Mouse (Mus musculus): ENCODE data around the gene Cacna1i. TPM values are rescaled to one million over a fixed set of nuclear protein-coding genes. Genes with fewer than 3 reads are reported as not detected.
A peak's percentile ranks its signal among the peaks of the same experiment; 100 is the strongest.

Cacna1i gene
- polyA plus RNA-seq, 1 experiment: not detected

DNA sequence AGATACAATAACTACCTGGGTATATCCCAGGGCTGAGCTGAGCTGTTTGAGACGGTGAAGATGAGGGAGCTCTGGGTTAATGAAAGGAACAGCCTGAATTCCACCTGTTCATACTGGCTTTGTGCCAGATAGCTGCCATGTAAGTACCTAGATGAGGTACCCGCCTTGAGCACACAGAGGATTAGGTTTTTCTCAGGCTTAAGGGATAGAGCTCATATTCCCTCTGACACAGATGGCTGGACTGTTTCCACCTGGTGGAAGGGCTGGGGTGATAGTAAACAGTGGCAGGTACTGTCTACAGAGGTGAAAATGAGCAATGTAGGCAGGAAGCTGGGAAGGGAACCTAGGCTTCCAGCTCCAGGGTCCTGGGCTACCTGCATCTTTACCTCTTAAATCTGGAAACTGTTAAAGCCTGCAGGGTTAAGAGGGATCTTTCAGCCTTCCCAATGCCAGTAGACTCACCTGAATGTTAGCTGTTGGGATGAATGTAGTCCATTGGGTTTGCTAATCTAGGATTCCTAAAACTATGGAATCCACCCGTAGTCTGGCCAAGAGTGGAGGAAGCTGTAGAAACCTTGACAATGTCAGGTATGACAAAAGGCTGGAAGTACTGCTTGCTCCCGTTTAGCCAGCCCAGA lies 29.3 kb upstream of the Cacna1i start:
- peak; percentile 57 for TF ChIP-seq POLR2A (IDR thresholded peaks at IDR 0.05; ENCODE audit: insufficient read depth, low read length)
- no peak for TF ChIP-seq EP300 (IDR thresholded peaks at IDR 0.05; ENCODE audit: insufficient read depth, low read depth, low read length)
- H3K4me1 ChIP-seq (ENCODE audit: control insufficient read depth, insufficient read depth, low read length): no peaks in the 10 kb centered on the region
- H3K4me3 ChIP-seq (ENCODE audit: low read depth, low read length): 0 out of 2 replicates have a peak overlapping the region, but pooled peaks have one; percentile 12
- H3K36me3 ChIP-seq (ENCODE audit: control insufficient read depth, insufficient read depth, low read length, poor library complexity, severe bottlenecking): peaks cover 27% of the 10 kb centered on the region
- no peaks in the 10 kb centered on the region for H3K9me3 ChIP-seq (replicated peaks; ENCODE audit: control insufficient read depth, insufficient read depth, low read length, poor library complexity, severe bottlenecking)
- H3K27me3 ChIP-seq (ENCODE audit: control insufficient read depth, insufficient read depth, low read length, poor library complexity, severe bottlenecking): no peaks in the 10 kb centered on the region
- H3K27ac ChIP-seq (ENCODE audit: insufficient read depth, low read length): peak overlapping the region; percentile 91
- H3K9ac ChIP-seq (ENCODE audit: low read depth, poor library complexity, severe bottlenecking): peak overlapping the region; percentile 93

DNA sequence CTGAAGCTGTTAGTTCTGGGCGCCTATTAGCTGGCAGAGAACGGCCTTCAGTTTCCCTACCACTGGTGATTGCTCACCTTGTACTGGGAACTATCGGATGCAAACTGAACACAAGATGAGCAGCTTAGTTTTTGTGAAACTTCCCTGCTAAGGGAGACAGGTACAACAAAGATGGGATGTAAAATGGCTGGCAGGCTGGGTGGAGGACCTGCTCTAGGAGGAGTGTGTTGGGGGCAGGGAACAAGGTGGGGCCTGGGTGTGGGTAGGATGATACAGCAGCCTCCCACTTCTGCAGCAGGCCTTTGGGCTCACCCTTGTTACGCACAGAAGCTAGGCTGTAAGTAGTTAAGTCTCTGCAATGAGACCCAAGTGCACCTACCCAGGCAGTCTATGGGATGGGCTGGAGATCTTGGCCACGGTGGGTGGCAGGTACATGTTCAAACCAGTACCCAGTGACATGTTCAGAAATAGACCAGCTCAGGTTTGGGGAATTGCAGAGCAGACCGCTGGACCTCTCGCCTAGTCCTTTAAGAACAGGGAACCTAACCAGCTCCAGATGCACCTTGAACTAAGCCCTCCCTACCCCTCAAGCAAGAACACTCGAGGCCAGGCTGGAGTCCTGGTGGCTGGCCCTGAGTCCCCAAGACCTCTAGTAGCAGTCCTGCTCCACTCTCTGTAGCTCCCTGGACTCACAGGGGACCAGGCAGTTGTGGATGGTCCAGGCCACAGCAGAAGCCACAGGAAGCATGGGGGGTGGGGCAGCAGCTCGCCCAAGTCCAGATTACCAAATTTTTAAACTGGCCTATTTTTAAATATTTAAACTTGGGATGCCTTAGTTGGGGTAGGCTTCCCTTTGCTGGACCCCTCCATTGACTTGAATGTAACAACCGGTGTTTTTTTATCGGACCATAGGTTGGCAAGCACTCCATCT lies 28.5 kb upstream of the Cacna1i start:
- Histone ChIP-seq H3K4me3 (ENCODE audit: low read depth, low read length) (no peak overlapping the region), H3K36me3 (ENCODE audit: control insufficient read depth, insufficient read depth, low read length, poor library complexity, severe bottlenecking) (peaks cover 27% of the 10 kb centered on the region), H3K9ac (ENCODE audit: low read depth, poor library complexity, severe bottlenecking) (peak overlapping the region; percentile 93), H3K4me1 (ENCODE audit: control insufficient read depth, insufficient read depth, low read length) (no peaks in the 10 kb centered on the region), H3K9me3 (replicated peaks; ENCODE audit: control insufficient read depth, insufficient read depth, low read length, poor library complexity, severe bottlenecking) (no peaks in the 10 kb centered on the region), H3K27ac (ENCODE audit: insufficient read depth, low read length) (peak overlapping the region; percentile 91), H3K27me3 (ENCODE audit: control insufficient read depth, insufficient read depth, low read length, poor library complexity, severe bottlenecking) (no peaks in the 10 kb centered on the region)
- peak; percentile 41 for TF ChIP-seq POLR2A (IDR thresholded peaks at IDR 0.05; ENCODE audit: insufficient read depth, low read length)
- no peak for TF ChIP-seq CTCF (IDR thresholded peaks at IDR 0.05; ENCODE audit: low read depth, low read length)
- TF ChIP-seq EP300 (IDR thresholded peaks at IDR 0.05; ENCODE audit: insufficient read depth, low read depth, low read length): peak; percentile 74; the same call in 1 of the 2 replicates

DNA sequence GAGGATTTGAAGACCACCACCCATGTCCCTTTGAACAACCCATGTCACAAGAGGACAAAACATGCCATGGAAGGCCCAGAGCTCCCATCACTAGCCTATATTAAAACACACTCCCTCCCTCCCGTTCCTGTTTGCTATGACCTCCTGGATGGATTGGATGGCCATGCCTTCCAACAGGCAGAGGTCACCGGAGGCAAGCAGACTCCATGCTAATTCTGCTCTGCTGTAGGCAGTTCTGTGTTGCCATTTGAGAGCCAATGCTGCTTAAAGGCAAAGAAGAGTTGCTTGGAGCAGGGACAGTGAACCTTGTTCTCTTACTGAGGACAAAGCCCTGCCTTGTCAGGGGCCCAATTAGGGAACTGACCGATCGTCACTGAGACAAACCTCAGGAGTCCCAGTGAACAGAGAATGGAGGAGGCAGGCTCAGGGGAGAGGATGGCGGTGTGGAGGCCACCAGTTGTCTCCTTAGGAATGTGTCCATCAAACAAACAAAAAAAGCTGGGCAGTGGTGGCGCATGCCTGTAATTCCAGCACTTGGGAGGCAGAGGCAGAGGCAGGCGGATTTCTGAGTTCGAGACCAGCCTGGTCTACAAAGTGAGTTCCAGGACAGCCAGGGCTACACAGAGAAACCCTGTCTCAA lies 27.5 kb upstream of the Cacna1i start:
- Histone ChIP-seq H3K27ac (ENCODE audit: insufficient read depth, low read length) (peak overlapping the region; percentile 91; the same call in 1 of the 2 replicates), H3K4me3 (ENCODE audit: low read depth, low read length) (no peak overlapping the region), H3K27me3 (ENCODE audit: control insufficient read depth, insufficient read depth, low read length, poor library complexity, severe bottlenecking) (no peaks in the 10 kb centered on the region), H3K9me3 (replicated peaks; ENCODE audit: control insufficient read depth, insufficient read depth, low read length, poor library complexity, severe bottlenecking) (no peaks in the 10 kb centered on the region), H3K36me3 (ENCODE audit: control insufficient read depth, insufficient read depth, low read length, poor library complexity, severe bottlenecking) (peaks cover 27% of the 10 kb centered on the region), H3K4me1 (ENCODE audit: control insufficient read depth, insufficient read depth, low read length) (no peaks in the 10 kb centered on the region), H3K9ac (ENCODE audit: low read depth, poor library complexity, severe bottlenecking) (no peak overlapping the region)
- TF ChIP-seq CTCF (IDR thresholded peaks at IDR 0.05; ENCODE audit: low read depth, low read length) (no peak), EP300 (IDR thresholded peaks at IDR 0.05; ENCODE audit: insufficient read depth, low read depth, low read length) (no peak), POLR2A (IDR thresholded peaks at IDR 0.05; ENCODE audit: insufficient read depth, low read length) (no peak)

DNA sequence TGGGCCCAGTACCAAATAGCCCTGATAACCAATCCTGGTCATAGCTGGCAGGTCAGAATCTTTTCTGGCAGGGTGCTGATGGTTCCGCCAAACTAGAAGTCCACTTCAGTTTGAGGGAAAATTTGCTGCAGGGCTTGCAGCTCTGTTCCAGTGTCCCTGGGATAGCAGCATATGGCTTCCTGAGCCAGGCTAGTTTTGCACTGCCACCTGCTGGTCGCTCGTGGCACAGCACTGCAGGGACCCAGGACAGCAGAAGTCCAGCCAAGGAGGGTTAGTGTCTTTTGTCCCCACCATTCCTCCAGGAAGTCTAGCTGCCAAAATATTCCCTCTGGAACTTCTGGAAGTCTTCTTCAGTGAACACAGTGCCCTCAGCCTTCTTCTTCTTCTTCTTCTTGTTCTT lies 26.4 kb upstream of the Cacna1i start:
- no peak overlapping the region for H3K27ac ChIP-seq (ENCODE audit: insufficient read depth, low read length)
- no peaks in the 10 kb centered on the region for H3K4me1 ChIP-seq (ENCODE audit: control insufficient read depth, insufficient read depth, low read length)
- TF ChIP-seq CTCF (IDR thresholded peaks at IDR 0.05; ENCODE audit: low read depth, low read length) (peak; percentile 99), POLR2A (IDR thresholded peaks at IDR 0.05; ENCODE audit: insufficient read depth, low read length) (no peak)
- H3K9ac ChIP-seq (ENCODE audit: low read depth, poor library complexity, severe bottlenecking): no peak overlapping the region
- no peaks in the 10 kb centered on the region for H3K27me3 ChIP-seq (ENCODE audit: control insufficient read depth, insufficient read depth, low read length, poor library complexity, severe bottlenecking)
- no peak overlapping the region for H3K4me3 ChIP-seq (ENCODE audit: low read depth, low read length)
- peaks cover 27% of the 10 kb centered on the region for H3K36me3 ChIP-seq (ENCODE audit: control insufficient read depth, insufficient read depth, low read length, poor library complexity, severe bottlenecking)
- no peaks in the 10 kb centered on the region for H3K9me3 ChIP-seq (replicated peaks; ENCODE audit: control insufficient read depth, insufficient read depth, low read length, poor library complexity, severe bottlenecking)

DNA sequence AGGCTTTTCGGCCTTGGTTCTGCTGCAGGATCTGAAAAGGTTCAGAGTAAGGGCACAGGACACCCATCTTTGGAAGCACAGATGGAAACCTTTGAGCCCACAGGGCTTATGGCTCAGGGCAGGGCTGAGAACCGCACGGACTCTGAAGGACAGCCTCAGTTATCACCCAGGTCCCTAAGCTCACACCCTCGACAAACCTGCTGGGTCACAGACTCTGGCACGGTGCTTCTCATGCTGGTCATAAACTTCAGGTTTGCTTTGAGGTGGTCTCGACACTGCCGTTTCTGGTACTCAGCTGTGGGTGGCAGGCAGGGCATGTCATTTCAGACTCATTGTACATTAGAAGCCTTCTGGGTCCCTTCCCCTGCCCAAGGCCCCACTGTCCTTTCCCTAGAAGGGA lies 25.9 kb upstream of the Cacna1i start:
- Histone ChIP-seq H3K4me1 (ENCODE audit: control insufficient read depth, insufficient read depth, low read length) (no peaks in the 10 kb centered on the region), H3K9ac (ENCODE audit: low read depth, poor library complexity, severe bottlenecking) (no peak overlapping the region), H3K4me3 (ENCODE audit: low read depth, low read length) (no peak overlapping the region), H3K27ac (ENCODE audit: insufficient read depth, low read length) (no peak overlapping the region), H3K9me3 (replicated peaks; ENCODE audit: control insufficient read depth, insufficient read depth, low read length, poor library complexity, severe bottlenecking) (no peaks in the 10 kb centered on the region), H3K27me3 (ENCODE audit: control insufficient read depth, insufficient read depth, low read length, poor library complexity, severe bottlenecking) (no peaks in the 10 kb centered on the region), H3K36me3 (ENCODE audit: control insufficient read depth, insufficient read depth, low read length, poor library complexity, severe bottlenecking) (peaks cover 25% of the 10 kb centered on the region)
- no peak for TF ChIP-seq CTCF (IDR thresholded peaks at IDR 0.05; ENCODE audit: low read depth, low read length)
- no peak for TF ChIP-seq EP300 (IDR thresholded peaks at IDR 0.05; ENCODE audit: insufficient read depth, low read depth, low read length)
- TF ChIP-seq POLR2A (IDR thresholded peaks at IDR 0.05; ENCODE audit: insufficient read depth, low read length): no peak

Measured in ES-Bruce4 (cell line).